Mouse (Mus musculus) heart, embryonic 16.5 days (tissue): ENCODE results near the gene Pdgfa. TPM values are rescaled to one million over a fixed set of nuclear protein-coding genes. Genes with fewer than 3 reads are reported as not detected.
A peak's percentile ranks its signal among the peaks of the same experiment; 100 is the strongest.

ENCODE experiments used
- ATAC-seq: fragments of 200-750 bp; cut with Nextera tagmentation; replicated peaks from 2 replicates; pipeline ENCODE4 v1.8.0; 2017; ENCODE audit warnings: moderate number of reproducible peaks; ENCODE audit not compliant: insufficient read depth, low FRiP score; ENCODE audit errors: extremely low read depth
- H3K27ac ChIP-seq: fragments of 300-500 bp; sonication (generic); 2 replicates; pipeline ENCODE4 v1.5.1; 2014; ENCODE audit warnings: mild to moderate bottlenecking, low read length, control low read depth, moderate library complexity
- H3K27me3 ChIP-seq: fragments of 300-500 bp; sonication (generic); 2 replicates; pipeline ENCODE4 v1.6.1; 2014; ENCODE audit warnings: low read length, mixed read lengths; ENCODE audit not compliant: control insufficient read depth, insufficient read depth
- H3K36me3 ChIP-seq: fragments of 300-500 bp; sonication (generic); 2 replicates; pipeline ENCODE4 v1.6.1; 2014; ENCODE audit not compliant: control insufficient read depth, insufficient read depth
- H3K4me1 ChIP-seq: fragments of 300-500 bp; sonication (generic); 2 replicates; pipeline ENCODE4 v1.6.1; 2014; ENCODE audit warnings: low read length, mixed read lengths; ENCODE audit not compliant: control insufficient read depth, insufficient read depth
- H3K4me2 ChIP-seq: fragments of 300-500 bp; sonication (generic); 2 replicates; pipeline ENCODE4 v1.6.1; 2014; ENCODE audit warnings: low read depth, mild to moderate bottlenecking, control low read depth, low read length
- H3K4me3 ChIP-seq: fragments of 300-500 bp; sonication (generic); 2 replicates; pipeline ENCODE4 v1.5.1; 2014; ENCODE audit warnings: mild to moderate bottlenecking, control low read depth, low read length
- H3K9ac ChIP-seq: fragments of 300-500 bp; sonication (generic); 2 replicates; pipeline ENCODE4 v1.6.1; 2014; ENCODE audit warnings: low read length, control low read depth
- H3K9me3 ChIP-seq: fragments of 300-500 bp; sonication (generic); replicated peaks from 2 replicates; pipeline ENCODE4 v1.6.1; 2016; ENCODE audit warnings: low read length; ENCODE audit not compliant: control insufficient read depth
- WGBS: fragments of 180-500 bp; shearing (Covaris S2); extraction: QIAGEN DNeasy Blood & Tissue Kit; methylation state at CpG from one replicate; pipeline ENCODE4 v1.1.7; 2014; 5-methylcytosine and 5-hydroxymethylcytosine counted together
- polyA plus RNA-seq: library from polyadenylated mRNA; unstranded; fragments of >200 nt; fragmentation: Nextera tagmentation; extraction: Ambion mirVana; gene quantifications from 2 replicates; pipeline ENCODE4 v1.2.1, GENCODE M21; 2015

Pdgfa gene
- polyA plus RNA-seq, 1 experiment from 2014 or later, result 54.0 TPM

DNA sequence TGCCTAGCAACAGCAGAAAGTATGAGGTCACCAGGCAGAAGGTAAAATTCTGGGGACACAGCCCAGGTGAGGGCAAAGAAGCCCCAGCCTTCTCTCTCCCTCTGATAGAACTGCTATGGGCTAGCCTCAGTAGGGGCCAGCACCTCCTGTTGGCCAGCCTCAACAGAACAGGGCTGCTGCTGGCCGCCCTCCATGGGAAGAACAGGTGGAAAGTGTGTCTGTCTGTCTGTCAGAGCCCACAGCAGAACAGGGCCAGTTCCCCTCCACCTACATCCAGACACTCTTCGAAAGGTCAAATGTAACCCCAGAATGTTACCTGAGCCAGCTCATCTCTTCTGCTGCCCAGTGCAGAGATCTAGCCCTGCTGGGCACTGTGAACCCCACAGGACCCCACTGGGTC, 45.9 kb downstream of the Pdgfa start:
- Histone ChIP-seq H3K4me2 (no peak overlapping the region), H3K27ac (no peak overlapping the region), H3K4me1 (peaks cover 42% of the 10 kb centered on the region), H3K9me3 (no peaks in the 10 kb centered on the region), H3K9ac (no peak overlapping the region), H3K27me3 (no peaks in the 10 kb centered on the region), H3K36me3 (no peaks in the 10 kb centered on the region), H3K4me3 (no peak overlapping the region)
- WGBS, result 88% methylated on average over 2 of the region's 2 CpGs
- ATAC-seq, result no peak

DNA sequence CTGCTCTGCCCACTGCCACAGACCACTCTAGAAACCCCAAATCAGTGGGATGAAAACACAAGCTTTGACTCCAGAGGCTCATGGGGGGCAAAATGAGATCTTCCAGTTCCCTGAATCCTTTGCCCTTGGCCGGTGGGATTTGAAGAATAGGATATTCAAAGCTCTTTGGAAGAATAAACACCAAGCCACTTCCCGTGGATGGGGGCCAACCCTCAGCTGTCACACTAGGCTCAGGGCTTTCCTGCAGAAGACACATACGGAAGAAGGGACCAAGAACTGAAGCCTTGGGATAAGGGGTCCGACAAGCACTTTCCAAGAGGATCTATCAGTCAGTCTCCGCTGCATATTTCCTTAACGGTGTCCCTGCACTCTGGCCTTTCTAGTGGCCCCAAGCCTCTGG, 48.0 kb downstream of the Pdgfa start:
- whole genome bisulfite sequencing, result 57% methylated on average over 6 of the region's 6 CpGs
- no peak overlapping the region for H3K4me3 ChIP-seq
- no peaks in the 10 kb centered on the region for H3K36me3 ChIP-seq
- no peak for ATAC-seq
- H3K9ac ChIP-seq, result no peak overlapping the region
- no peak overlapping the region for H3K4me2 ChIP-seq
- H3K9me3 ChIP-seq, result no peaks in the 10 kb centered on the region
- peaks cover 52% of the 10 kb centered on the region for H3K4me1 ChIP-seq
- H3K27me3 ChIP-seq, result no peaks in the 10 kb centered on the region
- peak overlapping the region; percentile 92 for H3K27ac ChIP-seq

DNA sequence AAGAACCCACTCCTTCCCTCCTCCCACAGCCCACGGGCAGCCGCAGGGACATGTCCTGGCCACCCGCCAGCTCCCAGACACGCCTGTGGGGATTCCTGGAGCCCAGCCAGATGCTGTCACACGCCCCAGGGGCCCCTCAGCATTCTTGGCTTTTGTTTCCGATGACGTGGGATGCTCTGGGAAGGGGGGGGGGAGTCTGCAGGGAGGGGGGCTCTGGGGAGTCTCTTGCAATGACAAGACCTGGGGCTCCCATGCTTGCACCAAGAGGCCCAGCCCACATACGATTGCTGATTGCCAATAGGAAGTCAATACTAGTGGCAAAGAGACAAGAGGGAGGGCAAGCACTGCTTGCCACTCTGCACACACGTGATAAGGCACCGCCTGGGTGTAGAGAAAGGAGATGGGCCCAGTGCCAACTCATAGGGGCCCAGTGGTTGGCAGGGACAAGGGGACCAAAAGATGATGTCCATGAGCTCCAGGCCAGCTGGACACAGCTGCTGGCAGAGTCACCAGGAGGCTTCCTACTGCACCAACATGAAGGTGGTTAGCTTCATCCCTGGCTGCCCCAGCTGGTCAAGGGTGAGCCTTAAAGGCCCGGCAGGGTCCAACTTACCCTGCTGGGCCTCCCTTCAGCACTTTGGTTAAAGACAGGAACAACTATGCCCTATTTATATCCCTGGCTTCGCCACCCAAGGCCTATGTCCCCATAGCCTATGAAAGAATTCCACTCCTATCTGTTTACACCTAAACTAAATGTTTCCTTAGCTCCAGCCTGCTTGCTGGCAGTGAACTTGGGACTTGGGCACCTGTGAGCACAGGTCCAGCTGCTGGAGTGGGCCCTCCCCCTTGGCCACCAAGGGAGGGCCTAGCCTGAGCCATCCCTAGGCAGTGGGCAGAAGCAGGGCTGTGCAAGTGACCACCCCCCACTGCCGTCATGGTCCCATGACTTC, 48.9 kb downstream of the Pdgfa start:
- Histone ChIP-seq H3K36me3 (no peaks in the 10 kb centered on the region), H3K9ac (peak overlapping the region; percentile 2; the same call in 1 of the 2 replicates), H3K4me3 (no peak overlapping the region), H3K4me2 (peak overlapping the region; percentile 41), H3K4me1 (peaks cover 50% of the 10 kb centered on the region), H3K27ac (peak overlapping the region; percentile 92), H3K27me3 (no peaks in the 10 kb centered on the region), H3K9me3 (no peaks in the 10 kb centered on the region)
- WGBS, result 12% methylated on average over 13 of the region's 13 CpGs
- ATAC-seq, result peak; percentile 80

DNA sequence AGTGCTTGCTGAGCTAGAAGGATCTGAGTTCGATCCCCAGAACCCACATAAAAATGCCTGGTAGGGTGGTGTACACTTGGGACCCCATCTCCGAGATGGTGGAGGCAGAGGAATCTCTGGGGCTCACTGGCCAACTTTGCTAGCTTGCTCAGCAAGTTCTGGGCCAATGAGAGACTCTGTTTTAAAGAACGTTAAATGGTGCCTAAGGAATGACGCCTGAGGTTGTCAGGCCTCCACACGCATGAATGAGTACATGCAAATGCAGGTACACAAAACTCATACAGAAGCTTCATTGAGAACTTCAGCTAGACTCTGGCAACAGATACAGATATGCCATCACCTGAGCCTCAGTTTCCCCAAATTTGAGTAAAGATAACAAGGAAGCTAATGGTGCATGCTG, 49.7 kb downstream of the Pdgfa start:
- Histone ChIP-seq H3K4me2 (peak overlapping the region; percentile 41; the same call in 1 of the 2 replicates), H3K27me3 (no peaks in the 10 kb centered on the region), H3K4me1 (peaks cover 46% of the 10 kb centered on the region), H3K4me3 (no peak overlapping the region), H3K27ac (peak overlapping the region; percentile 92), H3K9ac (no peak overlapping the region; the same call in 1 of the 2 replicates), H3K9me3 (no peaks in the 10 kb centered on the region), H3K36me3 (no peaks in the 10 kb centered on the region)
- ATAC-seq, result no peak
- 78% methylated on average over 5 of the region's 5 CpGs for WGBS

DNA sequence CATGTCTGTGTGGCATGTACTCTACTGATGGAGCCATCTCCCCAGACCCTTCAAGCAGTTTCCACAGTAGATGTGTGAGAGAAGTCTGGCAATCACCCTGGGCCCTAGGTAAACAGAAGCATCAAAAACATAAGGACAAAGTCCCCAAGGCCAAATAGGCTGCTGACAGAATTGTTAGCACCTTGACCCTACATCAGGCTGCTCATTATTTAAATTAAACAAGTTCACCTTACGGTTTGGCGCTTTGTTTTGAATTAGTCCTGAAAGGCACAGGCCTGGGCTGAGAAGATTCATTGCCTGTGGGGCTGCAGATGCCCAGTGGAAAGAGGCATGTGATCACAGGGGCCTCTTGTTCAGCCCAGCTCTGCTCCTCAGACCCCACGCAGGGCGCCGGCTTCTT, 50.2 kb downstream of the Pdgfa start:
- Histone ChIP-seq H3K9ac (no peak overlapping the region), H3K9me3 (no peaks in the 10 kb centered on the region), H3K4me2 (no peak overlapping the region), H3K27me3 (no peaks in the 10 kb centered on the region), H3K4me3 (no peak overlapping the region), H3K27ac (peak overlapping the region; percentile 92), H3K4me1 (peaks cover 44% of the 10 kb centered on the region), H3K36me3 (no peaks in the 10 kb centered on the region)
- WGBS, result 79% methylated on average over 5 of the region's 5 CpGs
- no peak for ATAC-seq

DNA sequence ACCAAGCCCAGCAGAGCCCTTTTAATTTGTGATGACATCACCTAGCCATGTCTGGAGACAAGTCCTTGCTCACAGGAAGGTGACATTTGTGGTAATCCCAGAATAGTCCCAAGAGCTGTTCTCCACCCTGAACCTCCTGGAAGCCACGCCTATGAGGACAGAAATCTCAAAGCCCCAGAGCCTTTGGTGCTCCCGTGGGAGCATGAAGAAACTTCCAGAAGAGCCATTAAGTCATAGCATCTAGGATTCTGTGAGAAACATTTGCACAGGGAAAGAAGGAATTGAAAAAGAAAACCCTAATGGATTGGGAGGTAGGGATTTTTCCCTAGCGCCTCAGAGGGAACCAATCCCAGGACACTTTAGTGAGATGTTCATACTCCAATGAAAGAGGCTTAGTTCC, 52.2 kb downstream of the Pdgfa start:
- Histone ChIP-seq H3K9ac (no peak overlapping the region), H3K4me2 (no peak overlapping the region), H3K4me1 (peaks cover 42% of the 10 kb centered on the region), H3K36me3 (no peaks in the 10 kb centered on the region), H3K27ac (no peak overlapping the region), H3K4me3 (no peak overlapping the region), H3K27me3 (no peaks in the 10 kb centered on the region), H3K9me3 (no peaks in the 10 kb centered on the region)
- ATAC-seq, result no peak
- WGBS, result 84% methylated on average over 3 of the region's 3 CpGs

DNA sequence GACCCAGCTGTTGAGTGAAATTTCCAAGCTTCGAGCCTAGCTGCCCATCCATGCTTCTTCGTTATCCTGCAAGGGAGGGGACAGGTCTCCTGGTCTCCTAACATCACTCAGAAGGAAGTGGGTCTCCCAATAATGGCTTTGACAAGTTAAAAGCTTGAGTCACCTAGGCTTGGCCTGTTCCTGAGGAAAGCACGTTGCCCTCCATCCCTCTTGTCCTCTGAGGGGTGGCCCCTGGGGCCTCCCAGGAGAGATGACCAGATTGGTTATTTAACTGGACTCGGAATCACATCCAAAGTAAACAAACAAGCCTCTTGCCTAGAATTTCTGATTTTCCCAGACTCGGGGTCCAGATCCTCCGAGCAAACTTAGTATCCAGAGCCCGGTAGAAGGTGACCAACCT, 52.6 kb downstream of the Pdgfa start:
- ATAC-seq, result no peak
- H3K9ac ChIP-seq, result no peak overlapping the region
- no peaks in the 10 kb centered on the region for H3K36me3 ChIP-seq
- H3K4me1 ChIP-seq, result peaks cover 37% of the 10 kb centered on the region
- WGBS, result 71% methylated on average over 7 of the region's 7 CpGs
- no peak overlapping the region for H3K4me3 ChIP-seq
- H3K4me2 ChIP-seq, result no peak overlapping the region
- no peak overlapping the region for H3K27ac ChIP-seq
- no peaks in the 10 kb centered on the region for H3K27me3 ChIP-seq
- H3K9me3 ChIP-seq, result no peaks in the 10 kb centered on the region

DNA sequence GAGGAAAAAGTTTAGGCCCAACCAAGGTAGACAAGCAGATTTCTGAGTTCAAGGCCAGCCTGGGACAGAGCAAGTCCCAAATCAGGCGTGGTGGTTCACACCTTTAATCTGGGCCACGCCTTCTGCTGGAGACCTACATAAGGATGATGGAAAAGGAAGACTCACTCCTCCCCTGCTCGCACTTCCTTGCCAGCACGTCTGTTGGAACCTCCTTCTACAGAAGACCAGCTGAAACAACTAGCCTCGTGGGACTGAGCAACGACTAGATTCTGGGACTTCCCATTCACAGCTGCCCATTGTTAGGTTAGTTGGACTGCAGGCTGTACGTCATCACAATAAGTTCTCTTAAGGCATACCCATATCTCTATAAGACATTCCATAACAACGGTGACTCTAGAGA, 55.3 kb downstream of the Pdgfa start:
- 59% methylated on average over 8 of the region's 8 CpGs for WGBS
- no peaks in the 10 kb centered on the region for H3K27me3 ChIP-seq
- H3K4me1 ChIP-seq, result peaks cover 17% of the 10 kb centered on the region; the same call in 1 of the 2 replicates
- H3K9ac ChIP-seq, result no peak overlapping the region
- no peak overlapping the region for H3K27ac ChIP-seq
- no peaks in the 10 kb centered on the region for H3K36me3 ChIP-seq
- no peaks in the 10 kb centered on the region for H3K9me3 ChIP-seq
- no peak overlapping the region for H3K4me2 ChIP-seq
- no peak for ATAC-seq
- no peak overlapping the region for H3K4me3 ChIP-seq

DNA sequence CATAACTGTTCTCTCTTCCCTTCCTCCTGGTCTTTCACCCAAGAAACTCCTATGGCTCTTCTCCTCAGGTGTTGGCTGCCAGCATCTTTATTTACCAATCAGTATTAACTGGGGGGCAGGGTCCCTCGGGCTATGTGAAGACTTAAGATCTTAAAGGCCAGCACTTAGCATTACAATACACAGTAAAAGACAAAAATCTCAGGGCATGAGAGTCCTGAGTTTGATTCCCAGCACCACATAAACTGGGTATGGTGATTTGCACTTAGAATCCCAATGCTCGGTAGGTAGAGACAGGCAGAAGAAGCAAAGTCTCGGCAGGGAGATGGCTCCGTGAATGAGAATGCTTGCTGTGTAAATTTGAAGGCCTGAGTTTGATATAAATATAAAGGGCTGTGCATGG, 56.6 kb downstream of the Pdgfa start:
- Histone ChIP-seq H3K27ac (no peak overlapping the region), H3K9ac (no peak overlapping the region), H3K4me2 (no peak overlapping the region), H3K4me1 (peaks cover 11% of the 10 kb centered on the region; the same call in 1 of the 2 replicates), H3K9me3 (no peaks in the 10 kb centered on the region), H3K36me3 (no peaks in the 10 kb centered on the region), H3K27me3 (no peaks in the 10 kb centered on the region), H3K4me3 (no peak overlapping the region)
- no peak for ATAC-seq
- 88% methylated on average over 4 of the region's 4 CpGs for WGBS
